Mouse (Mus musculus) embryo, embryonic 10 days (tissue): Measurements from ENCODE around the gene Ptprd.

Source experiments
- DNase-seq: peaks from one replicate; pipeline ENCODE4 v3.0.0-alpha.2; 2015; ENCODE audit warnings: low spot score

Ptprd gene

DNA sequence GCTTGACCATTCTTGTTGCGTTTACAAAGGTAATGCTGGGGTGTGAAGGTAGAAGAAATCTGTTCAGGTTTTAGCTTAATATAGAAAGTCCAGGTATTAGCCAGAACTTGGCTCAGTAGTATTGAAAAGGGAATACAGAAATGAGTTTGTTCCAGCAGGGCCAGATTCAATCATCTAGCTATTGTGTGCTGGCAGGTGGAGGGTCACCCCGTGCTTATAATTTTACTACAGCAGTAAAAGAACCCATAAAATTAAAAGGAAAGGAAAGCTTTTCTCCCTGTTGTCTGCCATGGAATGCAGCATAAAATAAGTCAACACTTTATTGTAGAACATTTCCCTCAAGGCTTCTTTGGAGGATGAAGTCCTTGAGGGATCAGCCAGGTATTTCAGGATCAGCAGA is 1558.8 kb downstream of the Ptprd start:
- no peak for DNase-seq

DNA sequence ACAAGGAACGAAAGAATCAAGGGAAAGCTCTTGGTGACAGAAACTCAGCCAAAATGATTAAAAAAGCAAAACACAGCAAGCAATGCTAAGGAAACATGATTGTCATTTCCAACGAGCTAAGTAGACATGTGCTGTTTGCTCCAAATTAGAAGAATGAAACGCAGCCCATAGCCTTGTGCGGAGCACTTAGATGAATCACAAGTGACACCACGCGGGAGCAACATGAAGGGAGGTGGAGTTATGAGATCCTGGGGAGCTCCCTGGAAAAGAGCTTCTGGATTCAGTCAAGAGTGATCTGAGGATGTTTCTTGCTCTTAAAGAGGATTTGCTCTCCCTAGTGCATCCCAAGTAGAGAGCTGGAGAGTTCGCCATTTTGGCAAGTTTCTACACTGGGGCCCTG is 1590.0 kb downstream of the Ptprd start:
- DNase-seq: no peak

DNA sequence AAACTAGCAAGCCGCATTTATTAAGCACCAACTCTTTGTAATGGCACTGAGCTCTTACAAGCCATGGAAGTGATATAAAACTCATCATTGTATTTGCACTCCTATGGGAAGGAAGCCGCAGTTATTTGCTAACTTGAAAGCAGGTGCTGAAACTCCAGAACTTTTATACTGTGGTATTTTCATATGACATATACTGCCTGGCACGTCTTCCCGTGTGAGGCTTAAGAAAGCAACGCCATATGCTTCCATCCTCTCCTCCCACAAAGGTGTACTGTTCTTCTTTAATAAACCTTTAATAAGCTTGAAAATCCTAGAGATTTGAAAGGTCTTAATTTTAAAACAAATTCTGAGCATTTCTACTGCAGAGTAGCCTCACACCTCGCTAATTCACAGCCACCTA is 1595.1 kb downstream of the Ptprd start:
- DNase-seq: no peak

DNA sequence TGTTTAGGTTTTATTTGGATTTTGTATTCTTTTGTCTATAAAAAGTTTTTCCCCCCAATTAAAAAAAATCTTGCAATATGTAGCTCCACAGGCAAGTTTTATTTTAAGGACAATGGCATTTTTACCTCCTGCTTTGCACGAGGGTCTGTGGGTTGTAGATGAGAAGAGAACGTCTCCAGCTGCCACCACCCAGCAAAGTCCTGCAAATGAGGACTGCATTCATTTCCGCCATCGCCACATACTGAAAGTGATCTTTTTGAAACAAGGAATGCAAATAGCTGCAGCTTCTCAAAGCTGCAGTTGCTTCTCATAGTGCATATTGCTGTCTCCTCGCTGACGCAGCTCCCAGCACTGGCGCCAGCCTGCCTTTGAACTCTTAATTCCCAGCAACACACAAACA is 1603.5 kb downstream of the Ptprd start:
- no peak for DNase-seq

DNA sequence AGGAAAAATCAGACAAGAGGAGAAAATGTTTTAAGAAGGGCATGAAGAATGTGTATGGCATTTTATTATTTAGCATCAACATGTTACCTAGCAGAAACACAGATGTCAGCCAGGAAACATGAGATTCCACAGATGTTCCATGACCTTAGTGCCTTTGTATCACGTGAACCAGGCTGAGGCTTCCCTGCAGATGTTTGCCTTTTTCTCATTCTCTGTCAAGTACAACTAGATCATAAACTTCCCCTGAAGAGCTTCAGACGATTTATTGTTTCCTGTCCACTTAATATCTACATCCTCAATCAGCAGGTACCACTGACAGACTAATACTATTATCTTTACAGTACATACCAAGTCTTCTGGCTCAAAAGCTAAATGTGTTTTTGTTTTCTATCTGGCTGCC is 1605.0 kb downstream of the Ptprd start:
- DNase-seq: peak; percentile 58

DNA sequence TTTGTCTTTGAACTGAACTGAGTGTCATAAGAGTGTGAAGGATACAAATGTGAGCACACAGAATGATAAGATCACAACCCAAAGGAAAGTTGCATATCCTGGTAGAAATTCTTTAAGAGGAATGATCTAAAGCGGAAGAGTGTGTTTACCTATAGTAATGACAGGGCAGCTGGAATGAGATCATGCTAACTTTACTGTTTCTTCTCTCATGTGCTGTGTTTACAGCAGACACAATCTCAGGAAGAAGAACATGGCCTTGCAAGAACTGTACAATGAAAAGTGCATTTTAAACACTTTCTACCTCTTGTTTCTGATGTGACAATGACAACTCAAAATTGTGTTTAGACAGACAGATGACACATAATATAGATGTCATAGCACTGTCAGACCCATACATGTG is 1621.0 kb downstream of the Ptprd start:
- no peak for DNase-seq

DNA sequence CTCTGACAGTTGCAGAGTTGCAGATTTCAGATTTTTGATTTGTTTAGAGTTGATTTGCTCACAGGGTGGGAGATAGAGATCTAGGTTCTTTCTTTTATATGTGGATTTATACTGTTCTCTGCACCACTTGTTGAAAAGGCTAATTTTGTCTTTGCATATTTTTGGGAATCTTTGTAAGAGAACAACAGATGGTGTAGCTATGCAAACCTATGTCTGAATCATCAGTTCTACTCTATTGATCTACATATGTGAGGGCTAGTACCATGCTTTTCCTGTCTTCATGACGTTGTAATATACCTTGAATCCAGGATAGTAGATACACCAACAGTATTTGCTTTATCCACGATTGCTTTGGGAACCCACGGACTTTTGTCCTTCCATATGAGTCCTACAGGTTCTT is 1628.7 kb downstream of the Ptprd start:
- no peak for DNase-seq

DNA sequence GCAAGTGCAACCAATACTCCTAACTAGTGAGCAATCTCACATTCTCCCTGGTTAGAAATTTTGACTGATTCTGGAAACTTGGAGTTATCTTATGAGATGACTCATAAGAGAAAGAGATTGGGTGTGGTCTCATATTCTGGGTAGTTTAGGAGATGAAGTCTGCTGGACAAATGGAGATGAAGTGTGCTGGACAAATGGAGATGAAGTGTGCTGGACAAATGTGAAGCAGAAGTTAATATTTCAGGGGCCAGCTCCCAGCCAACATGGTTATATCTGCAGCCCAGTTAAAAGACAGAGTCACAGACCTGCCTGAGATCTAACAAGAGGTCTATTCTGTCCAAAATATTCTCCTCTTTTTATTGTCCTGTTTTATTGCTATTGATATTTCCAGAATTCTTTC is 1645.8 kb downstream of the Ptprd start:
- DNase-seq: no peak

DNA sequence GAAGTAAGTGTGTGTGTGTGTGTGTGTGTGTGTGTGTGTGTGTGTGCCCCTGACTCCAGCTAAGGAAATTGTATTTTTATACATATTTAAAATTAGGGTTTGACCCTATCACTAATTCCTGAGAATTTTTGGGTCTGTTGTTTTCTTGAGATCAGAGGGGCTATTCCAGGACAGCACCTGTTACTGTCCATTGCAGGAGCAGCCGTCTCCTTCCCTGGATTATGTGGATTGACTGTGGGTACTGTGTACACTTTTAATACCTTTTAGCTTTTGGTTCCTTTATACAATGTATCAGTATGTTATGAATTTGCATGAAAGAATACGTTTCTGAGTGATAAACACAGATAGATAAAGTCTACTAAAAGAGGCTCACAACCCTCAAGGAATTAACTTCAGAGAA is 1670.0 kb downstream of the Ptprd start:
- no peak for DNase-seq

DNA sequence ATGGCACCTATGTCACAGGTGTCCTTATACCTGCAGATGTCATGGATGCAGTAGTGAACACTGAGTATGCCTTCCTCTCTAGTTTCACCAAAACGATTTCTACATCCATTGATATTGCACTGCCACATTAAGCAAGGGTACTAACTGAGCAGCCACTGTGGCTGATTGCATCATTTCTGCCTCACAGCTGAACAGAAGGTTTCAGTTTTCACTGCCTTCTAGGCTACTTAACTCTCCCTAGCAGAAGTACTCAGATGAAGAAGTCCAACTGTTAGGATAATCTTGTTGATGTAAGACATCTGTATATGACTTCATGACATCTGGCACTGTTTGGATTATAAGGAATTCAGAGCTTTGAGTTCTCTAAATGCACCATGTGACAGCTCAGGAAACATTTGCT is 1678.8 kb downstream of the Ptprd start:
- DNase-seq: no peak

DNA sequence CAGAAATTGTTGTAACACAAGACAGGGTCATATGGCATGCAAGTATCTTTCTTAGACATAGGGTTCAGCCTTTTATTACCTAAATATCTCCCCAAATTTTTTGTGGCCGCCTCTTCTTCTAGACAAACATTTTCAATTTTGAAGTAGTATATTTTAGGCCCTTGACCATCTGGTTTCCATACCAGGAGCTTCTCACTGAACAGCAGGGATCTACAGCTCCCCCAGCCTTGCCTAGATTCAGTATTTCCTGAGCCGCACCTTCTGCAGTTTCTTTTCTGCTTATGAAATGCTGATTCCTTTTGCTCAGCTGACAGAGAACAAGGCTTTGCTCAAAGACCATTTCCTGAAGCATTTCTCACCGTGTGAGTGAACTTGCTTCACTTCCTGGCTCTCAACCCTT is 1686.5 kb downstream of the Ptprd start:
- DNase-seq: no peak

DNA sequence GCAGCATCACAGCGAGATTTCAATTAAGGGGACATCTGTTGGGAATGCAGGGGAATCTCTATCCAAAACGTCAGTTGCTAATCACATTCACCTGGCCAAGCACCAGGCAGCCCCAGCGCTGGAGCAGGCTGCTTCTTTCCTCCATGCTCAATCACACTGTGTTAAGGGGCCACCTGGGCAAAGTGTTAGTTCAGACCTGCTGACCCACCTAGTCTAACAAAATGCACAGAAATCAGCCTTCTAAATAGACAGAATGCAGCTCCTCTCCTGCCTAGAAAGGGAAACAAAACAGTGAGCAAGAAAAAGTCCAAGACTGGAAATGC is 1708.5 kb downstream of the Ptprd start:
- no peak for DNase-seq

DNA sequence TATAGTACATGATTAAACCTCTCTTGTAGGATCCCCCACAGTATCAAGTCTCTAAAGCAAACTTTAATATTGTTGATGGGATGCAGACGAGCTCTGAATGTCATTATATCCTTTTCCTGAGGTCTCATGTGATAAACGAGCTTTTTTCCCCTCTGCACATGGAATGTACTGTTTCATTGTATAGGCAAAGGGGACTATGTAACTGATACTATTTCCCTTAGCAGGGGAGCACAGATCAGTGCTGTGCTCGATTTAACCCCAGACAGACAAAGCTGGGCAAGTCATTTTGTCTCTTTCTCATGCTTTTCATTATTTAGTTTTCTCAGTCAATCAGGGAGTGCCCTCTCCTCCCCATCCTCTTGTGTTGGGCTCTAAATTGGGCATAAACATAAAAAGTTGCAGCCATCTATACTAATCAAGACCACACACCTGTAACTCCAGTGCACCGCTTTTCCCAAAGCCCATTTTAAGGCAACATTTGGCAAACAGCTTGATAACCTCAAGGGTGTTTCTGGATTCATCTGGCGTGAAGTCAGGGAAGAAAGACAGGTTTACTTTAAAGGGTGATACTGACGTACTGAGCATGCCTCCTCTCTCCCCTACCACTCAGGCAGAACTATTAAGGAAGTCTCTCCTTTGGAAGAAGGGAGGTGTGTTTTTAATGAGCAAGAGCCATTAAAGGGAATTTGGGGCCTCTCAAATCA is 1709.0 kb downstream of the Ptprd start:
- DNase-seq: no peak

DNA sequence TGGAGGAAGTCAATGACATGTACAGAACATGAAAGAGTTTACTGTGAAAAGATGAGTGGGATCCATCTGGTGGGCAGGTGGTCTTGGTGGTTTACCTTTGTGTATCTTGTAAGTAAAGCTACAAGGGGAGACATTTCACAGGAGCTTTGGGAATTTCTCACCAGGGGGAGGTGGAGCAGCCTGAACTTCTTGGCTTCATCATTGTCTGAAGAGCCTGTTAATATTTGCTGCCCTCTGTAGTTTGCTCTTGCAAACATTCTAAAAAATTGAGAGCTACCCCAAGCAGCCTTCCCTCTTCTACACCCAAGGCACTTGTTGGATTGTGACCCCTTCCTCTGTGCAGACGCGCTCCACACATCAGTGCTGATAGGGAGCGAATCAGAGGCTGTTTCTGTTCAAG is 1725.9 kb downstream of the Ptprd start:
- no peak for DNase-seq

DNA sequence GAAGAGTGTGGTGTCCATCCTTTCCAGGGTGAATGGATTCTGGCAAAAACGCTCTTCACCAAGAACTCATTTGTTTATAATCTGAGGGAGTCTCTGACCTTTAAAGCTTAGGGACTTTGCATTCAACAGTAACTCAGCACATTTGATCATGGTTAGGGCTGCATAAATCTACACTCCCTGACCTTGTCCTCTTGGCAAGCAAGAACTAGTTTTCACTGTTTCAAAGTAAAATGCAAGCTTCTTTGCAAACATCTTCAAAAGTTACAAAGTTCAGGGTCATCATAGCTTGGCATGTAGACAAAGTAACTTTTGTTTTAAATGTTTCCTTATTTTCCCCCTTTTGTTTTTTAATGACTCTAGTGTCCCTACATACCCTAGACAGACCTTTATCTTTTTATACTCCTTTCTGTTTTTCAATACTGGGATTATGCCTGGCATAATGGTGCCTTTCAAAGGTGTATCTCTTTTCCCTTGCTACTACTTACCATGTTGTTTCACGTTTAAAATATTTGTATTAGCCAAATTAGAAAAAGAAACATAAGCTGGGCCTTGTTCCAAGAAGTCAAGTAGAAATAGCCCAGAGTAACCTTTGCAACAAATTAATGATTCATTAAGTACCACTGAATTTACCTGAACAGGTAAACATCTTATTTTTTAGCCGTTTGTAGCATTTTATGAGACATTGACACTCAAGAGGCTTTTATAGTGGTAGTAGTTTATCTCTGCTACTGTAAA is 1743.2 kb downstream of the Ptprd start:
- no peak for DNase-seq

DNA sequence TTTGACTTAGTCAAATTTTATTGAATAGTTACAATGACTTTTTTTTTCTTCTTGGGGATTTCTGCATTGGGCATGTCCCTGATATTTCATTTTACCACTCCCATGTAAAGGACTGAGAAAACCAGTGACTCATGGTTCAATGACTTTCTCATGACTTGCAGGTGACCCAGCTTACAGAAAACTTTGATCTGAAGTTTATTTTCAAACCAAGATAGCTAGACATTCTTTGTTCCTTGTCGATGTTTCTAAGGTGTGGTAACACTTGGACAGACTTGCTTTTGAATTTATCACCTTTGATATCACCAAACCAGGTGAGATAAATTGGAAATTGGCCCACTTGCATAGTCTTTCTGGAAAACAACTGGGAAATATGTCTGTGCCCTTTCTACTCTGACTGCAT is 1747.1 kb downstream of the Ptprd start:
- DNase-seq: no peak

DNA sequence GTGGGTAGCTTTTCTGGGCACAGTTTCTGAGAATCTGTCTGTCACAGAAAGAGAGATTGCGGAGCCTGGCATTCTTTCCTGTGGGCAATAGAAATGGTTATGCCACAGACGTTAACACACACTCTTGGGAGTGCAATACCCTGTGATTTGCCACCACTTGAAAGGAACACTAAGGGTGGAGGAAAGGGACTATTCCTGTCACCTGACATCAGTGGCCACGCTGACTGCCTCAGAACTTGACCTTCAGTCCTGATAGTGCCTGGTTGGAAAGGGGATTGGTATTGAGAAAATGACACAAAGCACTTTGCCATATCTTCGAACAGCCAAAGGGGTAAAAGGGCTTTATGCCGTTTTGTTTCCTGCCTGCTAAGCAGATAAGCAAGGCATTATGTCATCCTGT is 1750.4 kb downstream of the Ptprd start:
- DNase-seq: no peak

DNA sequence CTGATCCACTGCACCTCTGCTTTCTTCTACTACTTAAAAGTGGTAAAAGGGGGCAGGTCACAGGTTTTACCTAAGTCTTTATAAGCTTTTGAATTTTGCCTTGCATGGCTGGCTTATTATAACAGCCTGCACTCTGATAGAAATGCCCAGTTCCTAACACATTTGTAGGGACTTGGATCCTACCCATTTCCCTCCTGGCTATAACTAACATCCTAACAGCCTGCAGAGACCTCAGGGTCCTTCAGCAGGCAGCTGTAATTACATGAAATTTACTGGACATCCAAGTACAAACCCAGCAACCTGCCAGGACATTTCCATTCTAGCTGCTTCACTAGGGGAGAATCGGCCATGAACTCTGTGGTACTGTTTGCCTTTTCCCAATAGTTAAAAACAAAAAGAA is 1751.2 kb downstream of the Ptprd start:
- DNase-seq: no peak

DNA sequence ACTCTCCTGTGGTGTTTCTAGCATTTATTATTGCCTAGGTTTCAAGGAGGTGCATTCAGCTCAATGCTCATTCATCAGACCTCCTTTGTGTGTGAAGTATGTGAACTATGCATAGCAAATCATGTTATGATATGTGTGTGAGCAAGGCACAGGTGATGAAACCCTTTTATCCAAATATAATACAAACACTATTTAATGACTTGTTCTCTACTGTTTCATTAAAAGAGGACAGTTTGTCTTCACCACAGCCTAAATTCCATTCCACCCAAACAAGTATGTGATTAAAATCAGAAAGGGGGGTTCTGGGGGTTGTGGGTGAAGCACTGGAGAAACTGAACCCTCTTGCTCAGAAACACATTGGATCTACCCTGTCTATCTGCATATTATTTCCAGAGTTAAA is 1752.1 kb downstream of the Ptprd start:
- no peak for DNase-seq

DNA sequence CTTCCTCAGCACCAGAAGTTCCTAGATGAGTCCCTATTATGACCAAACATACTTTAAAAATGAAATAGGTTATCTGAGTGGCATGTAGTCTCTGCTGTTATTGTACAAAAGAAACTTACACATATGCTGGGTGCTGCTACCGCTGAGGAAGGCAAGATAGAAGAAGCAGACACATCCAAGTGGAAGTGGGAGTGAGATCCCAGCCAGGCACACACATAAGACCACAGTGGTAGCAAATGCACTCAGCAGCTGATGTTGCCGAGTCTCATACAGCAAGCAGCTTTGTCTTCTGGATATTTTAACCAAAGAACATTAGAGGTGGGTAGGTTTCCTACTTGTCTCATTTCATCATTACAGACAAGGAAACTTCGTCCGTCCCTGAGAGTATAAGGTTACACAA is 1759.5 kb downstream of the Ptprd start:
- no peak for DNase-seq

DNA sequence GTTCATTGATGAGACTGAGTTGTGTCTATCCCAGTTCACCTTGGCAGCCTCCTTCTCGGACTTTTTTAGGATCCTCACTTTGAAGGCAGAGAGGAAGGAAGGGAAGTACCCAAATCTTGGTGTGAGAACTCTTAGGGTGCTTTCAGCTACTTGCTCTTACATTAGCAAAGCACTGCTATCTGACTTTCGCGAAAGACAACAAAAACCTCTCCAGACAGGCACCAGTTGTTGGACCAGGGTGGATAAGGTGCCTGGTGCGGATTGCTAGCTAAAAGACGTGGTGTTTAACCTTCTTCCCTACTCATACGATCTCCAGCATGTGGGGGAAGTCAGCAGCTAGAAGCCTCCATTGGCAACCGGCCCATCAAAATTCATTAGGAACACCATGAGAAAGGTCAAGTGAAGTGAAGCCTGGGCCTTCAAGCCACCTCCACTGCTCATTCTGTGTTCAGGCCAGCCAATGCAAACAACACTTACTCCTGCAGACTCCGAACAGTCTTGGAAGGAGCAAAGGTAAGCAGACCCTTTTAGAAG is 1760.7 kb downstream of the Ptprd start:
- DNase-seq: no peak

DNA sequence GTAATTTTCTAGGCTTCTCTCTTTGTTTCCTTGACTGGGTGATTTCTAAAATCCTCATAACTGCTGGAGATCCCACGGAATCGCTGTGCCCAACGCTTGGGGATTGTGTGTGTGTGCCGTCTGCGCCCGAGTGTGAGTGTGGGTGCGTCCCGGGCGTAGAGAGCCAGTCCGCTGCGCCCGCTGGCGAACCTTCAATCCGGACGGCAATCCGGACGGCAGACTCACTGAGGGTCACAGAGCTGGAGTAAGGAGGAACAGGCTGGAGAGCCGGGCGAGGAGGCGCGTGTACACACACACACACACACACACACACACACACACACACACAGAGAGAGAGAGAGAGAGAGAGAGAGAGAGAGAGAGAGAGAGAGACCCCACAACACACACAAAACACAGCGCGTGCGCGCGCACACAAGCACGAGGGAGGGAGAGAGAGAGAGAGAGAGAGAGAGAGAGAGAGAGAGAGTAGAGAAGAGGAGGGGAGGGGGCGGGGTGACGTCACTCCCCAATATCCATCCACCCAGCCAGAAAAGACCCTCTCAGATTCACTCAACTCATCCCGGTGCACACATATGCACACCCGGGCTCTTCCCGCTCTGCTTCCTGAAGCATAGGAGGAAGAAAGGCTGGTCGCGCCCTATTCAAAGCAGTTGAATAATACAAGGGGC is 1761.3 kb downstream of the Ptprd start:
- DNase-seq: peak; percentile 82
